Mouse (Mus musculus) embryonic fibroblast, embryonic 13.5 days (primary cell): ENCODE data around the gene Psma7. TPM values are rescaled to one million over a fixed set of nuclear protein-coding genes. Genes with fewer than 3 reads are reported as not detected.

Experiments used
- H3K27ac ChIP-seq: 2 replicates; pipeline ENCODE4 v1.5.1; 2012; ENCODE audit warnings: low read length, control low read depth, inconsistent platforms; ENCODE audit not compliant: insufficient read depth
- H3K4me1 ChIP-seq: 2 replicates; pipeline ENCODE4 v1.6.1; 2011; ENCODE audit warnings: low read length; ENCODE audit not compliant: control insufficient read depth, insufficient read depth
- H3K4me3 ChIP-seq: 2 replicates; pipeline ENCODE4 v1.5.1; 2011; ENCODE audit warnings: mild to moderate bottlenecking, control low read depth, low read length; ENCODE audit not compliant: insufficient read depth
- CTCF ChIP-seq: IDR thresholded peaks from 2 replicates; pipeline ENCODE4 v1.5.1; 2011; ENCODE audit warnings: mild to moderate bottlenecking, control low read depth, low read length, moderate library complexity, borderline replicate concordance; ENCODE audit not compliant: insufficient read depth
- POLR2A ChIP-seq: IDR thresholded peaks from 2 replicates; pipeline ENCODE4 v1.6.1; 2011; ENCODE audit warnings: low read depth, mild to moderate bottlenecking, control low read depth, low read length, moderate library complexity
- polyA plus RNA-seq: library from polyadenylated mRNA; stranded (reverse); fragments of >200 nt; gene quantifications from 2 replicates; pipeline ENCODE4 v1.2.4, GENCODE M21; 2011; ENCODE audit warnings: low read depth; ENCODE audit not compliant: missing spikeins, insufficient read length

Gene Psma7
- polyA plus RNA-seq, 1 experiment, result 163 TPM

DNA sequence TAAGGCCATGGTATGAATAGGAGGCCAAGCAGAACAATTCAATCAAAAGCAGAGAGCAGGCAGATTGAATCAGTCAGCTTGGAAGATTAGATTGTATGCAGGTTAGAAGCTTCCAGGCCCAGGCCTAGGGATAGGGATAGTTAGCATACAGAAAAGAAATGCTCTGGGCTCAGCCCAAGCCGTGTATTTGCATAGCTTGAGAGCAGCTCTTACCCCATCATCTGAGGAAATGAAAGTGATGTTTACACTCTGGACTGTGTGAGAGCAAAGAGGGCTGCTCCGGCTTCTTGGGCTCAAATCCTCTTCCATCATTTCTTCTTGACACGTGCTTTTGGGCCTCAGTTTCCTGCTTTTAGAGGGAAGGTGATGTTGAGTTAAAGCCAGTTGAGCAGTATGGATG, 5.3 kb upstream of the Psma7 start:
- H3K4me3 ChIP-seq, result no peak overlapping the region
- H3K27ac ChIP-seq, result no peak overlapping the region
- TF ChIP-seq CTCF (no peak), POLR2A (no peak)
- H3K4me1 ChIP-seq, result peaks cover 7% of the 10 kb centered on the region; the same call in 1 of the 2 replicates

DNA sequence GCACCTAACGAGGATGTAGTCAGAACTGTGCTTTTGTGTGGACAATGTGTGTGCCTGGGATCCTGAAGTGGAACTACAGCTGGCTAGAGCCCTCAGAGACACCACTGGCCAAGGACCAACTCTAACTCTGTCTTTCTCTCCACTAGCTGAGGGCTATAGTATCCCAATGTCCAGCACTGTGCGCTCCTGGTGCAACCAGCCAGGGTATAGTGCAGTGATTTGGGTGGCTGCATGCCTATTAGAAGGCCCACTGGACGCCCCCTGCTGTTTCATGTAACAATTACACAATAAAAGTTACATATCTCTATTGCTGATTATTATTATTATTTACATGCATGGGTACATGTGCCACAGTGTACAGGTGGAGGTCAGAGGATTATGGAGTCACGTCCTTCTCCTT, 3.0 kb upstream of the Psma7 start:
- TF ChIP-seq POLR2A (no peak), CTCF (no peak)

DNA sequence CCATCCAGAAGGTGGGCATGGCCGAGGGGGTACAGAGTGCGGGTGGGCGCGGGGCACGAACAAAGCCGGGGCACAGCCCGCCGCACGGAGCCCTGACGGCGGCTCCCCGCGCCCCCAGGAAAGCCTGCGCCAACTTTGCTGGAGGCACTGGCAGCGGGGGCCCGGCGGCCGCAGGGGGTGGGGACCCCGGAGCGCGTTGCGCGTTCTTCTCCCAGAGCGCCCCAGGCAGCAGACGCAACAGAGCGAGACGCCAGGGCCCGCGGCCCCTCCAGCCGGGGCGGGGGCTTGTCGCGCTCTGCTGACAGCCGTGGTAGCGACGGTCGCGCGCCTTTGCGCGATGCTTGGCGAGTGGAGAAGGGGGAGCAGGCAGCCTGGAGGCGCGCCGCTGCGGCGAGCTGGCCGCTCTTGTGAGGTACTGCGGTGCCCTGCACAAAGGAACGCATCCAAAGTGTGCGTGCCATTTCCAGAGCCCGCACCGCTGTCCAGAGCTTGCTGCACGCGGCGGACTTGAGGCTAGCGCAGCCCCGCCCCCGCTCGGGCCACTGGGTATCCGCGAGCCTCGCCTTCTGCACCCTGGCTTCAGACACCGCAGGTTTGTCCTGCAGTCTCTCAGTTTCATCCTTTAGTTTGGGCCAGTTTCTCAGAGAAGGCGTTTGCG, 754 bp upstream of the Psma7 start:
- TF ChIP-seq CTCF (no peak), POLR2A (no peak)
- Histone ChIP-seq H3K4me1 (peaks cover 17% of the 10 kb centered on the region; the same call in 1 of the 2 replicates), H3K27ac (no peak overlapping the region), H3K4me3 (peak overlapping the region; percentile 86)

More for the DNA sequence above, 3.0 kb upstream of the Psma7 start:
- no peak overlapping the region for H3K4me3 ChIP-seq
- peaks cover 14% of the 10 kb centered on the region; the same call in 1 of the 2 replicates for H3K4me1 ChIP-seq
- H3K27ac ChIP-seq, result no peak overlapping the region

DNA sequence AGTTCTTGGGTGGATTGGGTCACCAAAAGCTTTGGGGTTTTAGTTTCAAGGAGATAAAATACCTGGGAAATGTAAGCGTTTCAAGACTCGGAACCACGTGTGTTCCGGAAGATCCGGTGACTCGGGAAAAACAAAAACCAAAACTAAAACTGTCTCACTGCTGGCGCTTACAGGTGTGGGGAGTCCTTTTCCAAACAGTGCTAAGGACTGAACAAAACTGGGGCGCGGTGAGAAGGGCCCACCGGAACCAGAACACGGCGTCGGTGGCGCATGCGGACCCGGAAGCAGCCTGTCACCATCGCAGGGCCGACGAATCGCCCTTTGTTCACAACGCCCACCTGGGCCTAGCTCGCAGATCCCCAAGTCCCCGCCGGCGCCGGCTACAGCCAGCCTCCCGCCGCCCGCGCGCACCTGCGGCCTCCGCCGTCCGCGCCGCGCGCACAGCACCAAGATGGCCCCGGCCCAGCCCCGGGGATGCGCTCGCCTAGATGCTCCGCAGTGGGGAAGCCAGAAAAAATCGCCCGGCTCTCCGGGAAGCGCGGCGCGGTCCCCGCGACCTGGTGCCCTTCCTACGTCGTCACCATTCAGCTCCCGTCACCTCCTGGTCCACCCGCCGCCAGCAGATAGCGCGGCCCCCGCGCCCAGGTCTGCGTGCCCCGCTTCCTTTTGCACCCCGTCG, 517 bp downstream of the Psma7 start:
- TF ChIP-seq POLR2A (no peak), CTCF (no peak)
- peaks cover 17% of the 10 kb centered on the region; the same call in 1 of the 2 replicates for H3K4me1 ChIP-seq
- H3K4me3 ChIP-seq, result peak overlapping the region; percentile 86
- H3K27ac ChIP-seq, result peak overlapping the region; percentile 55

DNA sequence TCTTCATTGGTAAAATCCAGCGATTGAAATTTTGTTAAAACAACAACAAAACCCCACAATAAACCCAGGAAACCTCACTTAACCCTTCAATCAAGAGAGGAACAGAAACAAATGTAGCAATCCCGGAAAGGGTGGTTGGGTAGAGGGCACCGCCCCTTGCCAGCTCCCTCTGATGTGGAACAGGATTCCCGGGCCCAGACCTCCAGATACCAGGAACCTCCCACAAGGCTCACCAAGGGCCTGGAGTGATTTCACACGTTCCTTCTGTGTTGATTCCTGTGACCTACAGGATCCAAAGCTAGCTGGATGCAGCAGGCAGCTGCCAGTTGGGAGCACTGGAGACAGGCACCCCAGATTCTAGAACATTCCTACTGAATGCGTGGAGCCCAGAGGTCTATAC, 1.8 kb downstream of the Psma7 start:
- Histone ChIP-seq H3K4me3 (peak overlapping the region; percentile 86), H3K4me1 (peaks cover 17% of the 10 kb centered on the region; the same call in 1 of the 2 replicates), H3K27ac (no peak overlapping the region)
- TF ChIP-seq CTCF (no peak), POLR2A (no peak)

DNA sequence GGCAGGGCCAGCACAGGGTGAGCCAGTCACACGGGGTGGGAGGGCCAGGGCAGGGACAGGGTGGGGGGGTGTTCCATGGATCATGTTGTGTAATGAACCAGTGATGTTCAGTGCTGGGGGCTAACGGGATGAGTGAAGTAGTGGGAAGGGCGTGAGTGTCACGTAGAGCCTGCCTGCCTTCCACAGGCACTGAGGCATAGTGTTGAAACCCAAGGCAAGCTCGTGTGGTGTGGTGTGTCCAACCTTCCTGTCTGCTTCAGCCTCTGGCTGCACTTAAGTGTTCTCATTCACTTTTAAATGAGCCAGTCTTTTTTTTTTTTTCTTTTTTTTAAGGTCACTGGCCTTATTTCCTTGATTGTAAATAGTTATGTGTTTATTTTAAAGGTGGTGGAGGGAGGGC, 7.5 kb downstream of the Psma7 start:
- Histone ChIP-seq H3K4me3 (no peak overlapping the region), H3K27ac (no peak overlapping the region), H3K4me1 (peaks cover 19% of the 10 kb centered on the region)
- TF ChIP-seq CTCF, result no peak
- no peak for TF ChIP-seq POLR2A

DNA sequence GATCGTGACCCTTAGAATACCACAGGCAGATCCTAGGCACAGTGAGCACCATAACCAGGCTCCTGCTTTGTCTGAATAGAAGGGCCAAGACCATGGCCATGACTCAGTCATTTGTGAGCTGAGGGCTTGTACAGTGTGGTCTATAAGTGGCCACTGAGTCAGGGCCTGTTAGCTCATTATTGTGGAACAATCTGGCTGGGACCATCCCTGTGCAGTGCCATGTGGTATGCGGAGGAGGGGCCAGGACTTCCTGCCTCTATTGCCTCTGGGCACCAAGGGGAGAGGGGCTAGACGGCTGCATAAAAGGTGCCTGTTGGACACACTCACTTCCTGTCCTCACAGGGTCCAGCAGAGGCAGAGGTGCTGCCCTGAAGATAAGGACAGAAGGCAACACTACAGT, 8.3 kb downstream of the Psma7 start:
- TF ChIP-seq CTCF (no peak), POLR2A (no peak)
- Histone ChIP-seq H3K4me1 (peaks cover 16% of the 10 kb centered on the region), H3K27ac (peak overlapping the region; percentile 55; the same call in 1 of the 2 replicates), H3K4me3 (no peak overlapping the region)

DNA sequence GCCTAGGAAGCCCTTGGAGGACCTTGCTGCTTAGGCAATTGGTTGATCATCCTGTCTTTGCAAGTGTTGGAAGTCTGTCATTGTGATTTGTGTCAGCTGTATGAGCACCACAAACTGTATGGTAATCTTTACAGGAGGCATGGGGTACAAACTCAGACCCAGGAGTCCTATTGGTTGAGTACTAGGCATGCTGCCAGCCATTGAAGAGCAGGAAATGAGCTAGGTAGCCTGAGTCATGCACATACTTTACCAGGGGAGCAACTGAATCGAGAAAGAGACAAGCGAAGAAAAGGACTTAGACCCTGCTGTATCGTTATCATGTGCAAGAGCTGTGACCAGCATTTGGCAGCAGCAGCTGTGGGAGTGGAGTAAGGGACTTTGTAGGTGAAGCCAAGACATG, 9.3 kb downstream of the Psma7 start:
- peak overlapping the region; percentile 31; the same call in 1 of the 2 replicates for H3K27ac ChIP-seq
- no peak overlapping the region for H3K4me3 ChIP-seq
- peaks cover 16% of the 10 kb centered on the region for H3K4me1 ChIP-seq
- no peak for TF ChIP-seq POLR2A

DNA sequence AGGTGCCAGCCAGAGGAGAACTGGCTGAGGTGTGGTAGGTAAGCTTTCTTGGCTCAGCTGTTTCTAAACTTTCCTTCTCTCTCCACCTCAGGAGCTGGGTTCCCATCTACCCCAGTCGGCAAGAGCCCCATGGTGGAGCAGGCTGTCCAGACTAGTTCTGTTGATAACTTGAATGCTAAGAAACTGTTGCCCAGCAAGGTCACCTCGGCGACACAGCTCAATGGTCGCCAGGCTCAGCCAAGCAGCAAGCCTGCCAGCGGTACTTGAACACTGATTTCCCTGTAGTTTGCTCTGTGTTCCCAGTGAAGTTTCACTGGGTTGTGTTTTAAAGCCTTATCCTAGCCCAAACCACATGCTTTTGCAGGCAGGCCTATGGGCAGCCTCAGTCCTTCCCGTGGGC, 11.0 kb downstream of the Psma7 start:
- no peak overlapping the region for H3K4me3 ChIP-seq
- TF ChIP-seq POLR2A (no peak), CTCF (no peak)
- no peak overlapping the region for H3K27ac ChIP-seq
- peaks cover 16% of the 10 kb centered on the region for H3K4me1 ChIP-seq

DNA sequence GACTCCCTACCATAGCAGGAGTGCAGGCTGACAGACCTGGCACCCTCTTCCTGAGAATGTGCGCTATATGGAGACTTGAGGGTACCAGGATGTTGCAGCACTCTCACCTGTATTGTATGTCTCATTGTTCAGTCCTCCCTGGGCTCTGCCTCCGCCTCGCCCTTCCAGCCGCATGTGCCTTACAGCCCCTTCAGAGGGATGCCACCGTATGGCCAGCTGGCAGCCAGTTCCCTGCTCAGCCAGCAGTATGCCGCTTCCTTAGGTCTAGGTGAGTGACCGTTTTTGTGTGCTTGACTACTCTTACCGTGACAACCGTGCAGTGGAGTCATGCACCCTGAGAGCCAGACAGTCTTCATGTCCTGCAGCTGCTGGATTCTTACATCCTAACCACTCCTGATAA, 14.5 kb downstream of the Psma7 start:
- Histone ChIP-seq H3K4me1 (peaks cover 2% of the 10 kb centered on the region), H3K27ac (no peak overlapping the region), H3K4me3 (no peak overlapping the region)
- TF ChIP-seq CTCF, result no peak
- no peak for TF ChIP-seq POLR2A

DNA sequence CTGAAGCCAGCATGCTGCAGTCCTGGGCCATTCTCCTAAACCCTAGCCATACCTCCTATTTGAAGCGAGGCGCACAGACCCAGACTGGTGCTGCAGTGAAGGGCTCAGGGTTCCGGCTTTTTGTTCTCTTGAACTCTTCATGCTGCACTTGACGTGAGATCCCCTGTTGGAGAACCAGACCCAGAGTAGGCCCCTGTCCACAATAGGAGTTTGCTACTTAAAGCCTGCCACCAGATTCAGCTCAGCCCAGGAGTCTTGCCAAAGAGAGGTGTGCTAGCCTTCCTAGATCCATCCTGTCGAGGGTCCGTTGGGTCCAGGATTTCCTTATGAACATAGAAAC, 16.4 kb downstream of the Psma7 start:
- TF ChIP-seq CTCF, result no peak
- TF ChIP-seq POLR2A, result no peak
- Histone ChIP-seq H3K4me1 (no peaks in the 10 kb centered on the region), H3K4me3 (peak overlapping the region; percentile 57), H3K27ac (no peak overlapping the region)
